Mouse (Mus musculus) retina, postnatal 7 days (tissue): ENCODE measurements around the gene Nomo1.

ENCODE experiments used
- DNase-seq: peaks from one replicate; pipeline ENCODE4 v3.0.0-alpha.2; 2012; ENCODE audit warnings: low read depth, low spot score

Gene Nomo1

DNA sequence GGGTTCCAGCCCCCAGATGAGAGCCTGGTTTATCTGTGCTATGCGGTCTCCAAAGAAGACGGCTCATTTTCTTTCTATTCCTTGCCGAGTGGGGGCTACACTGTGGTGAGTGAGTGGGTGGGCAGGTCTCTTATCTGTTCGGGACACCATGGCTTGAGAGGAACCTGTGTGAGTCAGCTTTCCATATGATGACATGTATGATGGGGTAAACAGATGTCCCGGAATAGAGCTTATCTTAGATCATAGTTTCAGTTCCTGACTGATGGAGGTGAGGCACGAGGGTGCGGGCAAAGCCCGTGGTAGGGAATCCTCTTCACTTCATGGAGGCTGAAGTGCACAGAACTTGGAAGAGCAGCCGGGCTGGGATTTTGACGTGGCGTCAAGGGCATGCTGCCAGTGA is 12.4 kb downstream of the Nomo1 start:
- no peak for DNase-seq

DNA sequence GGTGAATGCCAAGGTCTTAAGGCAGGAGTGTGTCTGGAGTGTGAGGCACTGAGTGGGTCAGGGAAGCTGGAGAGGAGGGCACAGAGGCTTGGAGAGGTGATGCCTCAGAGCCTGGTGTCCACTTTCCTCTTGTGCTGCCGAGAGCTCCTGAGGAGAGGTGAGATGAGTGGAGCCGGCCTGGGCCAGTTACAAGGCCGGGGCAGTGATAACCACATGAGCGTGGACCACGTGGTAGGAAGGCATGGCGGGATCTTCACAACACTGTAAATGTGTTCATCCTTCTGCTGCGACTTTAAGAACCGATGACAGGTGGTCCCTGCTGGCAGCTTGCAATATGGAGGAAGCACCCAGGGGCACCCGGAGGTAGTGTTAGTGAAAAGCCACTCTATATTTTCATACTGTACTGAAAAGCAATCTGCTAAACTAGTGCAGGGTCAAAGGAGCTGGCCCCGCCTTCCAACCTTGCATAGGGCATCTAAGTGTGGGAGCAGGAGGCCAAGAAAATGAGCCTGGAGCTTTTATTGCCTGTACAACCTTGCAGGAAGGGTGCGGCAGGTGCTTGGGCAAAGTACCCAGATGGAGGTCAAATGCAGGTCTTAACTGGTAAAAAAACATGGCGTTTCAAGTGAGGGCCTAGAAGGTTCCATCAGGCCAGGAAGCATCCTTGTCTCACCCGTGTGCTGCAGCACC is 14.5 kb downstream of the Nomo1 start:
- no peak for DNase-seq

DNA sequence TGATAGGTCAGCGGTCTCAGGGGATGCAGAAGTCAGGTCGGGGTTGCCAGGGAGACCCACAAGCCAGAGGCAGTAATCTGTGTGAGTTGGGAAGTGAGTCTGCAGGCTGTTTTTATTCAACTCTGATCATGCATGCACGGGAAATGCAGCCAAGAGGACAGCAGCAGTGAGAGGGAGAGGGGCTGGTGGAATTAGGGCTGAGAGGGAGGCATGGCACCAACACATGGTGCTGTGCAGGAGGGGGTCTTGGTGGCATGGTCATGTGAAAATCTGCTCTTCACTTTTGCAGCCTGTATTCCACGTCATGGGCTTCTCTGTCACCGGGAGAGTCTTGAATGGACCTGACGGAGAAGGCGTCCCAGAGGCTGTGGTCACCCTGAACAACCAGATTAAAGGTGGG is 16.5 kb downstream of the Nomo1 start:
- no peak for DNase-seq

DNA sequence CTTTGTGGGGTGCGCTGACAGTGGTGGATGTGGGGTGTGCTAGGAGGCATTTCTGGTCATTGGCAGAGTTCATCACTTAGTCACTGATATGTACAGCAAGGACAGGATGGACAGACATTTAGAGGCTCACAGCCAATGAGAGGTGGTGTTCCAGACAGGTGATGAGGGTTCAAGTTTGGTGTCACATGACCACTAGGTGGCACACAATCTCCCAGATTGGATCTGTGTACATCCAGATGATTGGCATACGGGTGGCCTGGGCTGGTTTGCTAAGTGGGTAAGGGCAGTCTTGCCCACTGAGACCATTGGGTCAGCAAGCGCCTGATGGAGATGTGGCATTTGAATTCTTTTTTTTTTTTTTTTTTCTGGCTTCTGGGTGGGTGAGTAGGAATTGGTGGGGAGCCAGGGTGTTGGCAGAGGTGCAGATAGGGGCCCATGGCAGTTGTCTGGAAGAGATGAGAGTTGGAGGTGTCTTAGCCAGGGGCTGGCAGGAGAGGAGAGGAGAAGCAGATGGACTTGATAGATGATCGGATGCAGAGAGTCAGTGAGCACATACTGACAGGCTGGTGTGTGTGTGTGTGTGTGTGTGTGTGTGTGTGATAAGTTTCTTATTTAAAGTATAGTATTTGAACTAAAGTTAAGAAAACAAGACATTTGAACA is 18.8 kb downstream of the Nomo1 start:
- no peak for DNase-seq

DNA sequence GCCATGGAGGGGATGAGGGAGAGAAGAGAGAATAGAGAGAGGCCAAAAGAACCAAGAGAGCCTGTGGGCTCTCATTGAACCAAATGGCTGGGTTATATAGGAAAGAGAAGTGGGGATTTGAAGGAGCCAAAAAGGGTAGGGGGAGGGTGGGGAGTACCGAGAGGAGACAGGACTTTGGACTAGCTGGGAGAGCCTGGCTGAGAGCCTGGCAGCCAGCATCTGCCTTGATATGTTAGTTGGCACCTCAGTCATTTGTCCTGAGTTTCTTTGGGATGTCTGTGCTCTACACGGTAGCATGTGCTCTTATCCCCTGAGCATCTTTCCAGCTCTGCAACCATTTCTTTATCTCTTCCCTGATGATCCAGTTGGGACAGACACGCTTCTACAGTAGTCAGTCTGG is 20.1 kb downstream of the Nomo1 start:
- no peak for DNase-seq

DNA sequence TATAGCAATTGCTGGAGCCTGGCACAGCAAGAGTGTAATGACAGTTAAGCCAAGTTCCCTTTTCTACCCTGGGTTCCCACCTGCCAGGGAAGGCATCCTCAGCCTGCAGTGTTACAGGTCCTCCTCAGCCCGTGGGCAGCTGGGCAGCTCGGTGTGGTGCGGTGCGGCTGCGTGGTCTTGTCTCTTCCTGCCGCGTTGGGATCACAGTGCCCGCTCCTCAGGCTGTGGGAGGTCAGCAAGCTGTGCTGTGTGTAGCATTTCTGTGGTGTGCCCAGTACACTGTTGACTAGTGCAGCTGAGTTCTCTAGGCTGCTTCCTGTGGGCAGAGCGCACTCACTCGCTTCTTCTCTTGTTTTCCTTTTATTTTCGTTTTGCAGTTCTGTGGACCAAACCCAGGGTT is 25.4 kb downstream of the Nomo1 start:
- DNase-seq = no peak

DNA sequence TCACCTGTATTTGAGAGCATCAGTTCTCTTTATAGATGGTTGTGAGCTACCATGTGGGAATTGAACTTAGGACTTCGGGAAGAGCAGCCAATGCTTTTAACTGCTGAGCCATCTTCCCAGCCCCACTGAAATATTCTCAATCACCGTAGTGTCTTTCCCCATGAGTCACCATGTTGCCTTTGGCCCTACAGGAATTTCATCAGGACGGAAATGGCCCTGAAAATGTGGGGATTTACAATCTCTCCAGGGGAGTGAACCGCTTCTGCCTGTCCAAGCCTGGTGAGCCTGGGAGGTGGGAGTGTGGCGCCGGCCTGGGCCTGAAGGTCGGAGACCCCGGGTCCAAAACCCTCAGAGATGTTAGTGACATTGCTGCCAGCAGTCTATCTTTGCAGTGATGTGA is 27.2 kb downstream of the Nomo1 start:
- DNase-seq = no peak

DNA sequence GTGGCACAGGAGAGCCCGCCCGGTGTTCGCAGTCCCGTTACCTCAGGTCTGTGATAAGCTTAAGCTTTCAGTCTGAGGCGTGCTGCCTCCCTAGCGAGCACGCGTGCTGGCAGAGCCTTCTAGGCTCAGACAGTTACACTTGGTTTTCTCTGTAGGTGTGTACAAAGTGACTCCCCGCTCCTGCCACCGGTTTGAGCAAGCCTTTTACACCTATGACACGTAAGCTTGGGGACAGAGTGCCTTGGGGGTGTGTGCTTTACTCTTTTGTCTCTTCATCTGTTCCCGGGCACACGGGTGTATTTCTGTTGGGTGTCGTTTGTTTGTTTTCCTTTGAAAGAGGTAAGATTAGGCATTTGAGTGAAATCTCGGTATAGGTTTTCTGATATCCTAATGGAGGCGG is 28.1 kb downstream of the Nomo1 start:
- DNase-seq = no peak

DNA sequence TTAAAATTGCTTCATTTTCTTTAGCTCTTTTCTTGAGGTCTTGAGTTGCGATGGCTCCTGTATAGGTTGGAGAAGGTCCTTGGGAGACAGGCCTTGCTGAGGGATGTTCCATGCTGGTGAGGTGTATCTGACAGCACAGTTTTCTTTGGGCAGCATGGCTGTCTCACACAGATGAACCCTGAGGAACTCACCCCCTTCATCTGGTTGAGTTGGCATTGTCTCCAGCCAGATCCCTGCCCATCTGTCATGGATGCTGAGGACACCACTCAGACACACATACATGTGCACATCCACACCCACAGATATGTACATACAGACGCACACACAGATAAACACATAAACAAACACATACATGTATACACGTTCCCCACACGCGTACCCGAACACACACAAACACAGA is 29.8 kb downstream of the Nomo1 start:
- DNase-seq = no peak

DNA sequence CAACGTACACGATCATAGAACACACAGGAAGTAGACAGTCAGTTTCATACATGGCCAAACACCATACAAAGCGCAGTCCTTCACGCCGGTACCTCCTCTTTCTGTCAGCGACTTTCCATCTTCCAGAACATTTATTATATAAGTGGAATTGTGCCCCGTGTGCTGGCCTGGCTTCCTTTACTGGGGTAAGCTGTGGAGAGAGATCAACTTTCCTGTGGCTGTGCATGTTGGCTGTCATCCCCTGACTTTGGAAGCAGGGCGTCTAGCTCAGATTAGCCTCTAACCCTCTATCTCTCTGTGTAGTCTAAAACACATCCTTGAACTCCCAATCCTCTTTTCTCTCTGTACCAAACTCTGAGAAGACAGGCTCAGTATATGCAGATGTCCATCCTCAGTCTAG is 35.3 kb downstream of the Nomo1 start:
- DNase-seq = no peak

DNA sequence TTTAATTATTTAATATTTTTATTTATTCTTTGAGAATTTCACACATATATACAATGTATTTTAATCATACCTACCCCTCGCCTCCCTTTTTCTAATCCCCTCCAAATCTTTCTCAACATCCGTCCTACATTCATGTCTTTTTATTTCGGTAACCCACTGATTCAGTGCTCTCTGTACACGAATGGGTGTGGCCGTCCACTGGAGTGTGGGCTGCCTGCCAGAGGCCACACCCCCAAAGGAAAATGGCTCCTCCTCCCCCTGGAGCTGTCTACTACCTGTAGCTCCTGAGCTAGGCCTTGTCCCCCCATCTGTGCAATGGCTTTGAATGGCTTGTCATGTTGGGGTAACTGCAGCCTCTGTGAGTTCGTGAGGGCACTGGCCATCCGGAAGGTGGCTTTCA is 43.3 kb downstream of the Nomo1 start:
- no peak for DNase-seq

DNA sequence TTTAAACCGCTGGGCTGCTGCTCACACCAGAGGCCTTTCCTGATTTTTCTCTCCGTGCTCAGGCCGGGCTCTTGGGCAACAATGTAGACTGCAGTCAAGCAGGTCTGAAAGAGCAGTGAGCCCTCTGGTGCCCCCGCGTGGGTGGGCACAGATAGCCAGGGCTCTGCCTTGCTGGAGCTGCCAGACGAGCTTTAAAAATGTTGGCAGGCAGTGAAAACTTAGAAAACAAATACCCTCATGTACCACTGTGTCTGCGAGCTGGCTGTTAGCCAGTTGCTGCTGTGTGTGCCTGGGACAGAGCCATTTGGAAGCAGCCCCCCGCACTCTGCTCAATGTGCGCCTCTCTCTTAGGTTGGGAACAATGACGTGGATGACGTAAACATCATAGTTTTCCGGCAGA is 44.2 kb downstream of the Nomo1 start:
- no peak for DNase-seq

DNA sequence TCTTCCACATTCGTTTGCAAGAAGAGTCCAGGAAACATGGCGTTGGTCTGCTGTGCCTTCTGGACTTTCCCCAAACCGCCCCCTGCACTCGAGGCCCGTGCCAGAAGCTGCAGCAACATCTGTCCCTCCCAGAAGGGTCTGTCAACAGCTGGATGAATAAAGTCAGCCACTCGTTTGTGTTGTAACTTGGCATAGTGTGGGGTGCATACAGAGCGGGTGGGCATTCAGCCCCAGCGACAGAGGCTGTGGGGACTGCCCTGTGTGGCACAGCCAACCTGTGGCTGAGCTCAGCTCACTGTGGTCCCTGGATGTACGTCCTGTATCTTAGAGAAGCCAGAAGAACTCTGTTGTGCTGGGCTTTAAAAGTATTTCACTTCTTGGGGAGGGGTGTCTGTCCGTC is 50.5 kb downstream of the Nomo1 start:
- DNase-seq = no peak

DNA sequence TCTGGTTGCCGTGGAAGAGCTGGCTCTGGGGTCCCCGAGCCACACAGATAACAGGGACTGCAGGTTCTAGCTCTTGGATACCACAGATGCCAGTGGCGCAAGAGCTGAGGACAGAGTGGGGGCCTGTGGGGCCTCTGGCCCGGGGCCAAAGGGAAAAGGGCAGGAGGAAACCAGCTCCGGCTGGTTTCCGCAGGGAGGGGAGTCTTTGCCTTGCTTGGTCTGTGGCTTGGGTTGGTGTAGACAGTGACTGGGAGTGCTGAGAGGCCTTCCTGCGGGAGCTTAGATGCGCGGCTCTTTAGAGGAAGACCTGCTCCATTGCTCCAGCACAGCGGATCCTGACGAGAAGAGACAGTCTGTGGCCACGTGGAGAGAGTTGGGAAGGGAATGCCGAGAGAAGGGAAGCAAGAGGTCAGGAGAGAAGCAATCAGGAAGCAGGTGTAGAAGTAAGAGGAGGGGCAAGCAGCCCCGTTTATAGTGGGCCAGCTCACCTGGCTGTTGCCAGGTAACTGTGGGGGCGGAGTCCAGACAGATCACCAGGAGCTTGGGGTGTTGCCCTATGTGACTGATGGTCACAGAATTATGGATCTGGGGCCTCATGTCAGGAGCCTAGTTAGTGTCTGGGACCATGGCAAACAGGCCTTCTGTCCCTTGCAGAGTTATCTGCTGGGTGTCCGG is 51.5 kb downstream of the Nomo1 start:
- no peak for DNase-seq

DNA sequence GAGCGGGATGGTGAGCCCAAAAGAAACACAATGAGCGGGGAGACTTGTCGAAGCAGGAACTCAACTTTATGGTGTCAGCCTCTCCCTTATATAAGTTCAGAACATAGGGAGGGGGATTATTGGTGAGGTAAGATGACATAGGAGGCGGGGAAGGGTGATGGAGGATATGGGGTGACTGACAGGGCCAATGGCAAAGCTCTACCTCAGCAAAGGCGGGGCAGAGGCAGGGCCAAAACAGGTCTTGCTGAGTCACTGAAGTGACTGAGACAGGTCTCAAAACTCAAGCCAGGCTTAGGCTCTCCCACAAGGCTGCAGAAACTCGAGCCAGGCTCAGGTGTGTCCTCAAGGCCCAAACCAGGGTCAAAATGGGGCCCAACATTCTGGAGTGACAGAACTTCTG is 52.9 kb downstream of the Nomo1 start:
- DNase-seq = no peak

DNA sequence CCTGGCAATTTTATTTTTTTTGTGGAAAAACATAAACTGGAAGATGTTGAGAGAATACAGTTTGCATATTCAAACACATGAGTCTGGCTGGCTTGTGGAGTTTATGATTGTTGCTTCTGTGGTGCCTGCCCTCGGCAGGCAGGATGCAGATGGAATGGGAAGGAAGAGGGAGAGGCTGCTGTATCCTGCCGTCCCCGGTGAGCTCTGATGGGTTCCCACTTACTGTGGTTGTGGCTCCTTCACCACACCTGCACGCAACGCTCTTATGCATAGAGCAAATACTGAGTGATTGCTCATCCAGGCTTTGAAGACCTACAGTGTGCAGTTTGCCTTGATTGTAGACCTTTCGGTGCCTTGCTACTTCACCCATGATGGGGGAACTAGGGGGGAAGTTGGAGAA is 54.7 kb downstream of the Nomo1 start:
- no peak for DNase-seq

DNA sequence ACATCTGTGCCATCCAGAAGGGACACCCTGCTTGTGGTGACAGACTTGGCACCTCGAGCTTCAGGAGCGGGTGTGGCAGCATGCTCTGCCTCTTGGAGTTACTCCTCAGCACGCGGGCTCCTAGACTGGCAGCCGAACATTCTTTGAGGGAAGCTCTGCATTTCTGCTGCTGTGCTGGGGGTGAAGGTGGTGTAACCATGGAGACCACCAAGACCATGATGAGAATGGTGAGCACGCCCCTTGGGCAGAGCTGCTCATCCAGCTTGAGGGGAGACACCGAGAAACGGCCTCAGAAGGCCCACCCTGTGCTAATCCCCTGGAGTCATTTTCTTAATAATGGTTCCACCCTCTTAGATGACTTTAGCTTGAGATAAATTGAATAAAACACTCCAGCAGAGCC is 59.3 kb downstream of the Nomo1 start:
- no peak for DNase-seq

DNA sequence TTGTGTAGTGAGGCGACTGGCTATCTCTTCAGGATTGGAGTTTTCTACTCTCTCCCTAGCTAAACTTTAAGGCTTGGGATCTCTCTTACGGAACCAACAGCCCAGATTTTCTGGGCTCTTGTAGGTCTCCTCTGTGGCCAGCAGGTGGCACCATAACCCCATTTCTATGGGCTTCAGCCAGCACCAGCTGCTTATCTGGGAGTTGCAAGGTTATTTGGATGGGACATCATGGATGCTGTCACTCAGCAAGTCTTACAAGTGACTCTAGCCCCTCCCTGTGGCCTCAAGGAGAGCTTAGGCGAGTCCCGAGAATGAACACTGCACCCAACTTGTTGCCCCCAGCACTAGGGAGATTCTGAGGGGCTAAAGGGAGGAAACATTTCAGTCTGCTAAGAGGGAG is 62.6 kb downstream of the Nomo1 start:
- peak; percentile 75 for DNase-seq

DNA sequence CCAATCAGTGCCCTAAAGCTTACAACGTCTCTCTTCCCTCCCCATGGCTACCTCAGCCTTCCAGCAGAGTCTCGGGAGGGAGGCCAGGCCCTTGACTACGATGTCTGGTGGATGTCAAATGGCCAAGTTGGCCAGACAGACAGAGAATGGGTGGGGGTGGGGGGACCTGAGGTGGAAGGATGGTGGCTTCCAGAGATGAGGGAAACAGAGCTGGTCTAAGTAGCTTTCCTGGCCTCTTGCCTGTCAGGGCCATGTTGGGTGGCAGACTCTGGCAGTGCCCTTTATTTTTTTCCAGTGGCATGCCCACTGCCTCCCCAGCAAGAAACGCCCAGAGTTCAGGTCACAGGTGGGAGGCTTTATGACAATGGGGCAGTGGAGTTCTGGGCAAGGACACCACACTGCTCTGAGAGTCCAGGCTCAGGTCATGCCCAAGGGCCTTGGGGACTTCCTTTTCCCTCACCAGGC is 63.9 kb downstream of the Nomo1 start:
- DNase-seq = no peak

DNA sequence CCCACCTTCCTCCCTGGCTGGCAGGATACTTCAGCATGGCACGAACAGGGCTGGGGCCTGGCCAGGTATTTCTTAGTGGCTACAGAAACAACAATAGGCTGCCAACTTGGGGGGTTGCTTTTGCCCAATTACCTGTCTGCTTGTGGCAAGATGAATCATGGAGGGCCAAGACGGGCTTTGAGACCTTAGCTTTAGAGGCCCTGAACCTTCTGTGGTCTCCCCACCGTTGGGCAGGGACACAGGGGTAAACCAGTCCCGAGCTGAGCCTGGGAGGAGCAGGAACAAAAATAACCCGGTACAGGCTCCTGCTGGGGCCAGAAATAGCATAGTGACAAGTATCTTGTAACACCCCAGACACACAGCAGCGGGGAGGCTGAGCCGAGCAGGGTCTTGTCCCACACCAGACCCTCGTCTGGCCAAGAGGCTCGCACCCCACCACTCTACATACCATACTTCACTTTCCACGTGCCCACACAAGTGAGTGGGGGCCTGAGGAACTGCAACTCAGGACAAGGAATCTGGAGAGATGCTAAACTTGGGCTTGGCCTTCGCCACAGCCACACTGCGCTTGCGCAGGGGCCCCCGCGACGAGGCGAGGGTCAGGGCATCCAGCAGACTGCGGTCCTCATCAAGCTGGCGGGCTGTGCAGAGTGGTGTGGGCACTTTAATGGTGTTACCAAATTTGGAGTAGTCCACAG is 64.9 kb downstream of the Nomo1 start:
- DNase-seq = no peak

DNA sequence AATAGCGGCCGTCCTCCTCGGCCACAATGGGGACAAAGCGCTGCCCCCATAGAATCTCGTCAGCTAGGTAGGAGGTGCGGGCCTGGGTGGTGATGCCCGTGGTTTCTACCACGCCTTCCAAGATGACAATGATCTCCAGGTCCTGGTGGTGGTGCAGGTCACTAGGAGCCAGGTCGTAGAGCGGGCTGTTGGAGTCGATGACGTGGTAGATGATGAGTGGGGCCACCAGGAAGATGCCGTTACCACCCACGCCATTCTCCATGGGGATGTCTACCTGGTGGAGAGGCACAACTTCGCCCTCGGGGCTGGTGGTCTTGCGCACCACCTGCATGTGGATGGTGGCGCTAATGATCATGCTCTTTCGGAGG is 65.4 kb downstream of the Nomo1 start:
- no peak for DNase-seq

DNA sequence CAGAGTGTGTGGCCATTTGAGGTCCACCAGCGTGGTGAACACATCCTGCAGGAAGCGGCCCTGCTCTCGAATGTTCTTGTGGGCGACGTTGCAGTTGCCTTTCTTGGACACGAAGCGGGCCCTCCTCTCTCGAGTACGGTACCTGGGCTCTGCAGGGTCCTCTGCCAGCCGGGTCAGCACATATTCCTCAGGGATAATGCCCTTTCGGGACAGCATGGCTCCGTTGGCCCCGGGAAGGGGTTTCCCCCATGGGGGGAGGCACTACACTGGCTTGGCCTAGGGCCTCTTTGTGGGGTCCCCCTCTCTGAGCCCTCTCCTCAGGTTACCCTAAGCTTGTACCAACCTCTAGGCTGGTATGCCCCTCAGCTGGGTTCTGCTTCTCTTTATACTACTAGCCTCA is 66.2 kb downstream of the Nomo1 start:
- no peak for DNase-seq

DNA sequence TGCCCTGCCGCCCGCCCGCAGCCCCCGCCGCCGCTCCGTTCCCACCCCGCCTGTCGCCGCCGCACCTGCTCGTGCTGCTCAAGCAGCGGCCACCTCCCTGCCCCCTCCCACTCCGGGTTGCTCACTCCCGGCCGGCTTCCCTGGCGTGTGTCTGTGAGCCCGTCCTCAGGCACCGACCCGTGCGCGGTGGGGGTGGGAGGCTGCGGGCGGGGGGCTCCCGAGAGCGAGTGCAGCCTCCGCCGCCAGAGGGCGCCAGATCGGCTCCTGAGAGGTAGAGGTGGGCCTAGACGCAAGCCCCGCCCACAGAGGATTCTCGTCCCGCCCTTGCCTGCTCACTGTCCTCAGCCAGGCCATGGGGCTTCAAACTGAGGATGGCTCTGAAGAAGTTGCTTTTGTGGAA is 67.1 kb downstream of the Nomo1 start, which contains the start of gene Kcnj11:
Gene Kcnj11, minus strand, starts transcription at position 202 of the 400 bp plus-strand sequence.
- DNase-seq = peak; percentile 91
